Mouse (Mus musculus) CH12.LX (cell line): ENCODE data around the gene Chrnd. TPM values are rescaled to one million over a fixed set of nuclear protein-coding genes. Genes with fewer than 3 reads are reported as not detected.

ENCODE experiments used
- DNase-seq: peaks from one replicate; pipeline ENCODE4 v3.0.0-alpha.2; 2013; ENCODE audit errors: extremely low read depth
- H3K27ac ChIP-seq: 2 replicates; pipeline ENCODE4 v1.5.1; 2012; ENCODE audit warnings: low read depth, mild to moderate bottlenecking, control low read depth, moderate library complexity; ENCODE audit not compliant: insufficient read depth
- H3K27me3 ChIP-seq: replicated peaks from 2 replicates; pipeline ENCODE3; 2012; ENCODE audit warnings: inconsistent platforms
- H3K36me3 ChIP-seq, 2 experiments: replicated peaks in 1 of 2; 2 replicates each; pipeline versions ENCODE3 to v1.6.1; 2012; ENCODE audit warnings: inconsistent platforms in 1 of 2, low read length in 1 of 2, mild to moderate bottlenecking in 1 of 2, mixed read lengths in 1 of 2, moderate library complexity in 1 of 2; ENCODE audit not compliant: control insufficient read depth in 1 of 2, insufficient read depth in 1 of 2
- H3K4me1 ChIP-seq, 2 experiments: 2 replicates each; pipeline ENCODE4 v1.6.1; 2012; ENCODE audit warnings: inconsistent platforms in 1 of 2, moderate library complexity in 1 of 2; ENCODE audit not compliant: insufficient read depth in 2 of 2, control insufficient read depth in 1 of 2
- H3K4me2 ChIP-seq: 2 replicates; pipeline ENCODE4 v1.6.1; 2012; ENCODE audit warnings: low read depth, mild to moderate bottlenecking, control low read depth; ENCODE audit not compliant: poor library complexity, insufficient read depth, severe bottlenecking
- H3K4me3 ChIP-seq, 3 experiments: fragments of 150-350 bp in 1 of 3; sonication (generic) in 1 of 3; replicated peaks in 1 of 3; 2 replicates each; pipeline versions ENCODE3 to v1.5.1; 2011 to 2012; ENCODE audit warnings: low read depth in 2 of 3, low read length in 2 of 3, mild to moderate bottlenecking in 2 of 3, moderate library complexity in 2 of 3, control low read depth in 1 of 3, improper control_type of control experiment in 1 of 3, inconsistent platforms in 1 of 3, mixed read lengths in 1 of 3; ENCODE audit not compliant: poor library complexity in 1 of 3
- H3K79me2 ChIP-seq: replicated peaks from 2 replicates; pipeline ENCODE4 v1.6.1; 2012; ENCODE audit warnings: mild to moderate bottlenecking, moderate library complexity; ENCODE audit not compliant: control insufficient read depth, poor library complexity, insufficient read depth, severe bottlenecking; ENCODE audit errors: extremely low read depth
- H3K9ac ChIP-seq: 2 replicates; pipeline ENCODE4 v1.6.1; 2012; ENCODE audit warnings: low read depth, mild to moderate bottlenecking, control low read depth, moderate library complexity; ENCODE audit not compliant: insufficient read depth
- H3K9me3 ChIP-seq: replicated peaks from 2 replicates; pipeline ENCODE3; 2012; ENCODE audit warnings: low read length, inconsistent platforms, mixed read lengths
- BHLHE40 ChIP-seq: IDR thresholded peaks from 2 replicates; pipeline ENCODE4 v1.6.1; 2011; ENCODE audit warnings: mild to moderate bottlenecking, low read depth, low read length, improper control_type of control experiment
- CHD1 ChIP-seq: IDR thresholded peaks from 2 replicates; pipeline ENCODE4 v1.6.1; 2012; ENCODE audit warnings: low read depth, low read length, improper control_type of control experiment, inconsistent platforms
- CHD2 ChIP-seq: IDR thresholded peaks from 2 replicates; pipeline ENCODE4 v1.6.1; 2011; ENCODE audit warnings: low read length, improper control_type of control experiment
- ETS1 ChIP-seq: conservative IDR thresholded peaks from 2 replicates; pipeline ENCODE4 v1.6.1; 2012; ENCODE audit warnings: low read depth, mild to moderate bottlenecking, inconsistent platforms, low read length, improper control_type of control experiment, moderate library complexity
- HCFC1 ChIP-seq: IDR thresholded peaks from 2 replicates; pipeline ENCODE4 v1.6.1; 2012; ENCODE audit warnings: low read depth, mild to moderate bottlenecking, inconsistent platforms, low read length, improper control_type of control experiment
- JUN ChIP-seq: IDR thresholded peaks from 2 replicates; pipeline ENCODE4 v1.6.1; 2011; ENCODE audit warnings: low read depth, mild to moderate bottlenecking, low read length, improper control_type of control experiment, moderate library complexity; ENCODE audit not compliant: insufficient read depth
- JUND ChIP-seq: conservative IDR thresholded peaks from 2 replicates; pipeline ENCODE4 v1.6.1; 2011; ENCODE audit warnings: low read depth, low read length, improper control_type of control experiment
- MAFK ChIP-seq: IDR thresholded peaks from 2 replicates; pipeline ENCODE4 v1.6.1; 2011; ENCODE audit warnings: low read length, improper control_type of control experiment; ENCODE audit not compliant: insufficient replicate concordance
- MAX ChIP-seq: IDR thresholded peaks from 2 replicates; pipeline ENCODE4 v1.6.1; 2011; ENCODE audit warnings: low read length, improper control_type of control experiment
- MAZ ChIP-seq: IDR thresholded peaks from 2 replicates; pipeline ENCODE4 v1.6.1; 2012; ENCODE audit warnings: low read depth, mild to moderate bottlenecking, inconsistent platforms, low read length, improper control_type of control experiment, moderate library complexity
- MXI1 ChIP-seq: IDR thresholded peaks from 2 replicates; pipeline ENCODE4 v1.6.1; 2011; ENCODE audit warnings: mild to moderate bottlenecking, low read depth, low read length, improper control_type of control experiment
- POLR2A ChIP-seq: IDR thresholded peaks from 2 replicates; pipeline ENCODE4 v1.6.1; 2011; ENCODE audit warnings: low read depth, mild to moderate bottlenecking, improper control_type of control experiment, low read length
- POLR2AphosphoS2 ChIP-seq: IDR thresholded peaks from 2 replicates; pipeline ENCODE4 v1.6.1; 2011; ENCODE audit warnings: low read depth, low read length, improper control_type of control experiment
- RAD21 ChIP-seq: IDR thresholded peaks from 2 replicates; pipeline ENCODE4 v1.6.1; 2011; ENCODE audit warnings: low read depth, mild to moderate bottlenecking, low read length, improper control_type of control experiment, moderate library complexity
- TBP ChIP-seq: conservative IDR thresholded peaks from 2 replicates; pipeline ENCODE4 v1.6.1; 2011; ENCODE audit warnings: low read depth, low read length, improper control_type of control experiment
- USF1 ChIP-seq: IDR thresholded peaks from 2 replicates; pipeline ENCODE4 v1.6.1; 2014; ENCODE audit warnings: low read depth, mild to moderate bottlenecking, inconsistent platforms, low read length, improper control_type of control experiment
- ZC3H11A ChIP-seq: IDR thresholded peaks from 2 replicates; pipeline ENCODE4 v1.6.1; 2012; ENCODE audit warnings: low read depth, mild to moderate bottlenecking, inconsistent platforms, low read length, improper control_type of control experiment
- ZMIZ1 ChIP-seq: IDR thresholded peaks from 2 replicates; pipeline ENCODE4 v1.6.1; 2012; ENCODE audit warnings: low read depth, mild to moderate bottlenecking, inconsistent platforms, low read length, improper control_type of control experiment
- dilution Hi-C: fragments of 300-500 bp; cut with MboI; formaldehyde crosslinking; loops from 2 replicates; pipeline ENCODE4 v1.14.3; 2020; ENCODE audit warnings: low sequenced_read_pairs; ENCODE audit not compliant: extremely low pct_unique_long_range_greater_than_20kb, extremely low pct_ligation_motif_present
- in situ Hi-C: fragments of 300-500 bp; cut with MboI; formaldehyde crosslinking; loops from 3 replicates; pipeline ENCODE4 v1.14.3; 2019; ENCODE audit warnings: low sequenced_read_pairs, low pct_ligation_motif_present, low pct_unique_long_range_greater_than_20kb, mixed read lengths
- polyA plus RNA-seq: library from polyadenylated mRNA; unstranded; fragments of >175 nt; gene quantifications from 2 replicates; pipeline ENCODE4 v1.2.1, GENCODE M21; 2012; ENCODE audit warnings: low read depth; ENCODE audit not compliant: insufficient read length
- total RNA-seq, 2 experiments: library from RNA; depleted of rRNA; stranded (reverse); fragments of 300-350 nt in 1 of 2; fragments of >200 nt in 1 of 2; gene quantifications; 2 replicates each; pipeline ENCODE4 v1.2.3; 2012 to 2014

Gene Chrnd
- total and polyA plus RNA-seq, 3 experiments = 0.13 TPM; not detected in 2

- no peaks in the 10 kb centered on the region for H3K79me2 ChIP-seq
- peaks cover 55% of the 10 kb centered on the region for H3K27me3 ChIP-seq
- no peak for TF ChIP-seq ETS1
- TF ChIP-seq POLR2A = no peak
- TF ChIP-seq CHD2 = no peak
- no peak for TF ChIP-seq RAD21
- TF ChIP-seq HCFC1 = no peak
- no peak for TF ChIP-seq JUND
- TF ChIP-seq MXI1 = no peak
- no peak for TF ChIP-seq ZC3H11A
- TF ChIP-seq ZMIZ1 = no peak
- no peak for TF ChIP-seq JUN
- TF ChIP-seq USF1 = no peak
- no peak for TF ChIP-seq POLR2AphosphoS2
- TF ChIP-seq CHD1 = no peak
- TF ChIP-seq MAX = no peak
- TF ChIP-seq MAFK = no peak
- TF ChIP-seq MAZ = no peak
- in situ Hi-C loops (no loop called here), dilution Hi-C loops (no loop called here)
- H3K9me3 ChIP-seq = no peaks in the 10 kb centered on the region
- no peak overlapping the region for H3K4me2 ChIP-seq
- no peak for DNase-seq
- H3K9ac ChIP-seq = no peak overlapping the region
- no peak overlapping the region for H3K27ac ChIP-seq
- no peaks in the 10 kb centered on the region for H3K36me3 ChIP-seq
- peaks cover 0 to 9% of the 10 kb centered on the region in 2 experiments; a peak in 2 of 4 replicates for H3K4me1 ChIP-seq
- H3K4me3 ChIP-seq = no peak overlapping the region
Observed at GRCm38 (mm10) chr1:87175852-87176292, 14.5 kb upstream of the Chrnd start.

- in situ Hi-C loops = loop anchor here (10.0 kb wide), 1 partner anchor 516 kb away; no protein-coding TSS in a partner anchor
- DNase-seq = peak; percentile 46
- Histone ChIP-seq H3K36me3 (no peaks in the 10 kb centered on the region), H3K4me1 (peaks cover 0 to 15% of the 10 kb centered on the region in 2 experiments; a peak in 3 of 4 replicates), H3K27me3 (peaks cover 37% of the 10 kb centered on the region), H3K4me3 (no peak overlapping the region), H3K9me3 (no peaks in the 10 kb centered on the region), H3K9ac (no peak overlapping the region), H3K79me2 (no peaks in the 10 kb centered on the region), H3K27ac (no peak overlapping the region), H3K4me2 (no peak overlapping the region)
- TF ChIP-seq ETS1 (peak; percentile 42), BHLHE40 (peak; percentile 66), POLR2AphosphoS2 (no peak), TBP (no peak)
- dilution Hi-C loops = no loop called here
Observed at GRCm38 (mm10) chr1:87180896-87181295, 9.5 kb upstream of the Chrnd start.
